Mouse (Mus musculus): ENCODE measurements around the gene Tmsb15l. TPM values are rescaled to one million over a fixed set of nuclear protein-coding genes. Genes with fewer than 3 reads are reported as not detected.
A peak's percentile ranks its signal among the peaks of the same experiment; 100 is the strongest.

Gene Tmsb15l
- polyA plus RNA-seq (2014; fragmentation: Nextera tagmentation; extraction: Ambion mirVana) = 11.8 and 12.9 TPM in 2 replicates

DNA sequence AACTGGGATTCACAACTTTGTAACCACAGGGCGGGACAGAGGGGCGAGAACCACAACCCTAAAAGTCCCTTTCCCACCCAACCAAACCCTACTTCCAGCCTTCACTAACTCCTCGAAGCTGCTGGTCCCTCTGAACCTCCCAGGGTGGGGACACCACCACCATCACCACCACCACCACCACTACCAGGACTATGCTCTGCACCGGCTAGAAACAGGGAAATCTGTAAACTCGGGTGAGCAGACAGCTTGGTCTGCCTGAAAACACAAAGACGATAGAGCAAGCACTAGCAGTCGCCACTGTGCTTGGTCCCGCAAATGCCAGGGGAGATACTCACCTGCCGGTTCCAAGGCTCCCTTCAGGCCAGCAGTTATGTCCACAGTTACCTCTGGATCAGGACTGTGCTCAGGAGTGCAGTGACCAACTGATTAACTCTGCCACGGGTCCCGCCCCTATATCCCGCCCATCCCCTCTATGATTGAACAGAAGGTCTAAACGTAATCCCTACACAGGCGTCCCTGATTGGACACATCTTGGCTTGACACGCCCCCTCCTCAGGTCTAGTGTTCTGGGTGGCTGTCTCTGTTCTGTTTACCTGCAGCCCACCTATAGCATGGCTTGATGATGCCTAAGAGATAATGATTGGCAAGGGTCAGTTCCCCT, at the start of gene Tmsb15l, which contains the start of gene Tmsb15b1:
Tmsb15l (minus strand) TSS at position 446 of the 661 bp plus-strand sequence.
Tmsb15b1 (minus strand) TSS at position 451 of the 661 bp plus-strand sequence.
- Histone ChIP-seq H3K4me1 (ENCODE audit: control insufficient read depth, insufficient read depth, low read length) (no peaks in the 10 kb centered on the region), H3K9me3 (replicated peaks; ENCODE audit: control insufficient read depth, low read length) (no peaks in the 10 kb centered on the region), H3K27ac (replicated peaks; ENCODE audit: low read depth, low read length) (no peak within 1 kb of the TSS), H3K9ac (replicated peaks; ENCODE audit: low read length) (no peak within 1 kb of the TSS; the same call in 1 of the 2 replicates), H3K27me3 (ENCODE audit: control insufficient read depth, insufficient read depth, low read length) (no peaks in the 10 kb centered on the region), H3K4me2 (ENCODE audit: low read depth, low read length) (peak within 1 kb of the TSS; percentile 37), H3K4me3 (ENCODE audit: low read depth, low read length) (peak within 1 kb of the TSS; percentile 38), H3K36me3 (replicated peaks; ENCODE audit: control insufficient read depth, insufficient read depth, low read depth, low read length) (no peaks in the 10 kb centered on the region)
- DNase-seq (ENCODE audit: low spot score) = peak; percentile 83
- 26% methylated on average over 15 of the region's 15 CpGs for WGBS
- peak; percentile 100 for ATAC-seq (replicated peaks; ENCODE audit: insufficient number of reproducible peaks, low FRiP score, low TSS enrichment, low read depth)

DNA sequence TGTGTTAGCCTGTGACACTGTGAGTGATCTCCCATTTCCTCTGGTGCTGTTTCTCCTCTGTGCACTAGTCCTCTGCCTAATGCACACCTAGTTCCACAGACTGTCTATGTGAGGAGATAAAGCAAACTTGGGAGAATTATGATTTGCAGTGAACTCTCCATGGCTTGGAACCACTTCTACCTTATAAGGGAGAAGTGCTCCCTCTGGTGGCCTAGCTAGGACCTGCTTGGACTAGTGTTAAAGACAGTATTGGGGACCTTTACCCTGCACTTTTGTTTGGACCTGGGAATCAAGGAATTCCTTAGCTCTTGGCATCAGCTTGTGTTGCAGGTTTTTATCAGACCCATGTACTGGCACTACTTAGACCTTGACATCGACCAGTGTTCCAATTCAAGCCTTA, 42.6 kb upstream of the Tmsb15l start:
- no peak overlapping the region for H3K4me3 ChIP-seq (ENCODE audit: low read depth, low read length)
- H3K9ac ChIP-seq (replicated peaks; ENCODE audit: low read length) = no peak overlapping the region
- H3K36me3 ChIP-seq (replicated peaks; ENCODE audit: control insufficient read depth, insufficient read depth, low read depth, low read length) = no peaks in the 10 kb centered on the region
- H3K4me1 ChIP-seq (ENCODE audit: control insufficient read depth, insufficient read depth, low read length) = no peaks in the 10 kb centered on the region
- ATAC-seq (replicated peaks; ENCODE audit: insufficient number of reproducible peaks, low FRiP score, low TSS enrichment, low read depth) (no peak), DNase-seq (ENCODE audit: low spot score) (peak; percentile 77)
- H3K27me3 ChIP-seq (ENCODE audit: control insufficient read depth, insufficient read depth, low read length) = no peaks in the 10 kb centered on the region
- H3K9me3 ChIP-seq (replicated peaks; ENCODE audit: control insufficient read depth, low read length) = no peaks in the 10 kb centered on the region
- 20% methylated on average over 1 of the region's 1 CpGs for WGBS
- no peak overlapping the region for H3K4me2 ChIP-seq (ENCODE audit: low read depth, low read length)
- H3K27ac ChIP-seq (replicated peaks; ENCODE audit: low read depth, low read length) = no peak overlapping the region

DNA sequence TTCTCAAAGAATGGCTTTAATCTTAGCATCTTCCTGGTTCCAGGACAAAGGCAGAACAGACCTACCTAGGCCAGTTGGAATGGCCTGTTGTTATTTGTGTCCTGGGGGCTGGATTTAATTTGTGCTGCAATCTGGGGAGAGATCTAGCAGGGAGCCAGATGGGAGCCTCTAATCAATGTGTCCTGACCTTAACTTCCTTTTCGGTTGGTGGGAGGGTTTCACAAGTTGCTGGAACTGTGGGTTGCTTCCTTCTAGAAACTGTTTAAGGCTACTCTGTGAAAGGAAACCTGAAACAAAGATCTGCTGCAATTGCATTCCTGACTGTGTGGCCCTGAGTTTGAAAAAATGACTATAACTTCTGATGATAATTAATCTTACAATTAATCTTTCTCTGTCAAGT, 41.0 kb upstream of the Tmsb15l start:
- no peak for ATAC-seq (replicated peaks; ENCODE audit: insufficient number of reproducible peaks, low FRiP score, low TSS enrichment, low read depth)
- no peak overlapping the region for H3K4me2 ChIP-seq (ENCODE audit: low read depth, low read length)
- no peak overlapping the region for H3K27ac ChIP-seq (replicated peaks; ENCODE audit: low read depth, low read length)
- DNase-seq (ENCODE audit: low spot score) = peak; percentile 19
- H3K9me3 ChIP-seq (replicated peaks; ENCODE audit: control insufficient read depth, low read length) = no peaks in the 10 kb centered on the region
- H3K36me3 ChIP-seq (replicated peaks; ENCODE audit: control insufficient read depth, insufficient read depth, low read depth, low read length) = no peaks in the 10 kb centered on the region
- H3K4me1 ChIP-seq (ENCODE audit: control insufficient read depth, insufficient read depth, low read length) = no peaks in the 10 kb centered on the region
- no peak overlapping the region for H3K9ac ChIP-seq (replicated peaks; ENCODE audit: low read length)
- H3K4me3 ChIP-seq (ENCODE audit: low read depth, low read length) = no peak overlapping the region
- H3K27me3 ChIP-seq (ENCODE audit: control insufficient read depth, insufficient read depth, low read length) = no peaks in the 10 kb centered on the region
- WGBS = 43% methylated on average over 1 of the region's 1 CpGs

DNA sequence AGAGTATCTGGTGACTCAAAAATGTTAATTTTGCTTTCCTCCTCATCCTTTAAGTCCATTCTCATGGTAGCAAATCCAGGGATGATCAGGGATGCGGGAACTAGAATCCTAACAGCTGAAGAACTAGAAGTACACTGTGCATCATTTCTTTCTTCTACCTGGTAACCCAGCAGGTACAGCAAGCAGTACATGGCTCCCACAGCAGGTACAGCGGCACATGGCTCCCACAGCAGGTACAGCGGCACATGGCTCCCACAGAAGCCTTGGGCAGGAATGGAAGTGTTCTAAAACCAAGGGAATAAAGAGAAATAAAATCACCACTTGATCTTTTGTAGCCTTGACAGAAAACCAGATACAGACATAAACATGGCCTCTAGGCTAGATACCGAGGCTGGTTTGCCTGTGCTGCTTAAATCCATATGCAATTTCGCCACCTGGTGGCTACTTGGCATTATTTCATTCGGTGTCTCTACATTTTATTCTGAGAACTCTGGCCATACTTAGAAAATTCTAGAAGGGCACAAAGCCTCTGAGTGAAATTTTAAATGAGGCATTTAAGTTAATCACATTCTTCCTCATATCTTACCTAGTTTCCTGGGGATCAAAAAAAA, 38.5 kb upstream of the Tmsb15l start:
- H3K9ac ChIP-seq (replicated peaks; ENCODE audit: low read length) = no peak overlapping the region
- no peak overlapping the region for H3K4me3 ChIP-seq (ENCODE audit: low read depth, low read length)
- peak; percentile 76 for DNase-seq (ENCODE audit: low spot score)
- no peaks in the 10 kb centered on the region for H3K4me1 ChIP-seq (ENCODE audit: control insufficient read depth, insufficient read depth, low read length)
- no peak overlapping the region for H3K27ac ChIP-seq (replicated peaks; ENCODE audit: low read depth, low read length)
- no peaks in the 10 kb centered on the region for H3K36me3 ChIP-seq (replicated peaks; ENCODE audit: control insufficient read depth, insufficient read depth, low read depth, low read length)
- no peak overlapping the region for H3K4me2 ChIP-seq (ENCODE audit: low read depth, low read length)
- WGBS = 54% methylated on average over 6 of the region's 6 CpGs
- no peak for ATAC-seq (replicated peaks; ENCODE audit: insufficient number of reproducible peaks, low FRiP score, low TSS enrichment, low read depth)
- H3K9me3 ChIP-seq (replicated peaks; ENCODE audit: control insufficient read depth, low read length) = no peaks in the 10 kb centered on the region
- no peaks in the 10 kb centered on the region for H3K27me3 ChIP-seq (ENCODE audit: control insufficient read depth, insufficient read depth, low read length)

DNA sequence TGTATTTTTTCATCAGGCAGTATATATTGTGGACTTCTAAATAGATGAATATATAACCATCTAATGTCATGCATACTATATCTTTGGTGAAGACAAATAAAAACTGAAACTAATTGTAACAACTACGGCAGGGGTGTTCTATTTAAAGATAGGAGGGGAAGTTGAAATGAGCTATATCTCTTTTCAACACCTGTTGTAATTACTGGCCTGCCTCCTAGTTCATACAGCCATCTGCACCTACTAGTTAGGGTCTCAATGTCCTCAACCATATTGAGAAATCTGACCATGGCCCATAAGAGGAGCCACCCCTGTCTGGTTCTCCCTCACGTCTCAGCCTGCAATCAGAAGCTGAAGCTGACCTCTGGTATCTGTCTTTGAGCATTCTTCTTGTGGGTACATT, 19.6 kb upstream of the Tmsb15l start:
- Histone ChIP-seq H3K9me3 (replicated peaks; ENCODE audit: control insufficient read depth, low read length) (no peaks in the 10 kb centered on the region), H3K27me3 (ENCODE audit: control insufficient read depth, insufficient read depth, low read length) (no peaks in the 10 kb centered on the region), H3K4me1 (ENCODE audit: control insufficient read depth, insufficient read depth, low read length) (no peaks in the 10 kb centered on the region), H3K27ac (replicated peaks; ENCODE audit: low read depth, low read length) (no peak overlapping the region), H3K4me2 (ENCODE audit: low read depth, low read length) (no peak overlapping the region), H3K36me3 (replicated peaks; ENCODE audit: control insufficient read depth, insufficient read depth, low read depth, low read length) (no peaks in the 10 kb centered on the region), H3K9ac (replicated peaks; ENCODE audit: low read length) (no peak overlapping the region), H3K4me3 (ENCODE audit: low read depth, low read length) (no peak overlapping the region)
- WGBS = 88% methylated on average over 2 of the region's 2 CpGs
- ATAC-seq (replicated peaks; ENCODE audit: insufficient number of reproducible peaks, low FRiP score, low TSS enrichment, low read depth) (no peak), DNase-seq (ENCODE audit: low spot score) (no peak)

DNA sequence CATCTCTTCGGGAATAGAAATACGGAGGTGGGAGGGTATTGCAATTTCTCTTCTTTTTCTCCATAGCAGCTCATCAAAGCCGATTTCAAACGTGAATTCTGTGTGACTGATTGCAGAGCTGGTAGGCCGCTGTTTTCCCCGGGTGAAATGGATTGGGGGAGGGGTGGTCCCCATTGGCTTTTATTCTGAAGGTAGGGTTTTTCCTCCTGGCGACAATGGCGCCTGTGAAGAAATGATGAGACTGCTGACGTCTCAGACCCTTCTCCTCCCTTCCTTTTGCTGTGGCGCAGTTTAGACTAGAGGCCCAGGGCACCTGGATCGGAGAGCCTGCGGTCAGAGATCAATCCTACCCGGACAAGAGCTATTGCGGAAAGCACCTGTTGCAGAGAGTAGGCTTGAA, 17.0 kb upstream of the Tmsb15l start:
- WGBS = 41% methylated on average over 13 of the region's 14 CpGs
- H3K27me3 ChIP-seq (ENCODE audit: control insufficient read depth, insufficient read depth, low read length) = no peaks in the 10 kb centered on the region
- H3K27ac ChIP-seq (replicated peaks; ENCODE audit: low read depth, low read length) = 0 out of 2 replicates have a peak overlapping the region, but pooled peaks have one; percentile 13
- peak overlapping the region; percentile 51 for H3K9ac ChIP-seq (replicated peaks; ENCODE audit: low read length)
- no peak for ATAC-seq (replicated peaks; ENCODE audit: insufficient number of reproducible peaks, low FRiP score, low TSS enrichment, low read depth)
- peak overlapping the region; percentile 39 for H3K4me3 ChIP-seq (ENCODE audit: low read depth, low read length)
- H3K4me2 ChIP-seq (ENCODE audit: low read depth, low read length) = peak overlapping the region; percentile 57
- no peaks in the 10 kb centered on the region for H3K9me3 ChIP-seq (replicated peaks; ENCODE audit: control insufficient read depth, low read length)
- H3K4me1 ChIP-seq (ENCODE audit: control insufficient read depth, insufficient read depth, low read length) = no peaks in the 10 kb centered on the region
- H3K36me3 ChIP-seq (replicated peaks; ENCODE audit: control insufficient read depth, insufficient read depth, low read depth, low read length) = no peaks in the 10 kb centered on the region
- DNase-seq (ENCODE audit: low spot score) = peak; percentile 49

DNA sequence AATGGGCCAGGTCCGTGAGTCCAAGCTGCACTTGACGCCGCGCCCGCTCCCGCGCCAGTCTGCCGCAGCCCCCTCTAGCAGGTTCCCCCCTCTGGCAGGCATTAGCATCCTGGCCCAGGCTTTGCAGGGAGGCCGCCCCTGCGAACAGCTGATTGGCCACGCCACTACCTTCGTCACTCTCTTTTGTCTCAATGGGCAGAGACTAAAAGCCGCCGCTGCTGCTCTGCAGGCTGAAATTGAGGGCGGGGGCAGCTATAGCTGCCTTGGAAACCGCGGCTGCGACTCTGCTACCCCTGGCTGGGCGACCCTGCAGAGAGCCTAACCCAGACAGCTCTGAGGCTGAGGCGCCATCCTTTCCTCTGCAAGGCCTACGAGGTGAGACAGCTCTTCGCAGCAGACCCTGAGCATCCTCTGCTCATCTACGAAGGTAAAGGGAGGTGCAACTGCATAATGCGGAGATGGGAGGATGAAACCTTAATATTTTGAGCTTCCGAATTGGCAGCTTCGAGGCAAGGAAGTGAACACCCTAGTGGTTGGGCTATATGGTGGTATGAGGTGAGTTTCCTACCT, 16.4 kb upstream of the Tmsb15l start, which contains the start of gene Zcchc18:
Zcchc18 (plus strand) TSS at position 178 of the 570 bp plus-strand sequence.
- Histone ChIP-seq H3K27me3 (ENCODE audit: control insufficient read depth, insufficient read depth, low read length) (no peaks in the 10 kb centered on the region), H3K9ac (replicated peaks; ENCODE audit: low read length) (peak within 1 kb of the TSS; percentile 51), H3K4me3 (ENCODE audit: low read depth, low read length) (peak within 1 kb of the TSS; percentile 39), H3K4me2 (ENCODE audit: low read depth, low read length) (peak within 1 kb of the TSS; percentile 57), H3K27ac (replicated peaks; ENCODE audit: low read depth, low read length) (0 out of 2 replicates have a peak within 1 kb of the TSS, but pooled peaks have one; percentile 13), H3K4me1 (ENCODE audit: control insufficient read depth, insufficient read depth, low read length) (no peaks in the 10 kb centered on the region), H3K9me3 (replicated peaks; ENCODE audit: control insufficient read depth, low read length) (no peaks in the 10 kb centered on the region), H3K36me3 (replicated peaks; ENCODE audit: control insufficient read depth, insufficient read depth, low read depth, low read length) (no peaks in the 10 kb centered on the region)
- WGBS = 12% methylated on average over 26 of the region's 26 CpGs
- ATAC-seq (replicated peaks; ENCODE audit: insufficient number of reproducible peaks, low FRiP score, low TSS enrichment, low read depth) (peak; percentile 97), DNase-seq (ENCODE audit: low spot score) (peak; percentile 84)
